Mouse (Mus musculus) lung, adult 2 months (tissue): ENCODE results near the gene Lypd5.

ENCODE experiments used
- CTCF ChIP-seq: fragments of 200-500 bp; IDR thresholded peaks from 2 replicates; pipeline ENCODE4 v1.5.1; 2011; ENCODE audit warnings: mild to moderate bottlenecking, low read length, control low read depth; ENCODE audit not compliant: insufficient read depth
- POLR2A ChIP-seq: fragments of 200-500 bp; IDR thresholded peaks from 2 replicates; pipeline ENCODE4 v1.6.1; 2011; ENCODE audit warnings: low read depth, mild to moderate bottlenecking, control low read depth, low read length, borderline replicate concordance; ENCODE audit errors: extremely low read depth

- TF ChIP-seq CTCF, result no peak
- no peak for TF ChIP-seq POLR2A
Measured at GRCm38 (mm10) chr7:24376456-24376855, 27.5 kb downstream of the Lypd5 start.
